Mouse (Mus musculus) erythroblast, embryonic 14.5 days (primary cell): ENCODE measurements at regions not wholly inside any gene's neighbourhood (a gene's known extent, or its start where the extent isn't known, plus 50 kb on each side); places are given as distances from the start of the nearest gene placed in this dataset.

Experiments used
- H3K27me3 ChIP-seq: 2 replicates; pipeline ENCODE4 v1.6.1; 2012; ENCODE audit warnings: inconsistent platforms; ENCODE audit not compliant: control insufficient read depth
- H3K36me3 ChIP-seq: 2 replicates; pipeline ENCODE4 v1.6.1; 2012; ENCODE audit warnings: mild to moderate bottlenecking, inconsistent platforms; ENCODE audit not compliant: control insufficient read depth
- H3K4me1 ChIP-seq: 2 replicates; pipeline ENCODE4 v1.6.1; 2012; ENCODE audit warnings: inconsistent platforms; ENCODE audit not compliant: control insufficient read depth
- H3K4me3 ChIP-seq: replicated peaks from 2 replicates; pipeline ENCODE3; 2012; ENCODE audit warnings: moderate library complexity, mild to moderate bottlenecking, inconsistent platforms
- H3K9me3 ChIP-seq: 2 replicates; pipeline ENCODE4 v1.6.1; 2012; ENCODE audit warnings: low read length, inconsistent platforms, mixed read lengths; ENCODE audit not compliant: control insufficient read depth
- GATA1 ChIP-seq: IDR thresholded peaks from 2 replicates; pipeline ENCODE4 v1.6.1; 2012; ENCODE audit warnings: low read length, inconsistent platforms, mixed read lengths
- TAL1 ChIP-seq: IDR thresholded peaks from 3 replicates; pipeline ENCODE4 v1.6.1; 2012; ENCODE audit warnings: low read length, inconsistent platforms, mixed read lengths

- Histone ChIP-seq H3K27me3 (no peaks in the 10 kb centered on the region), H3K36me3 (no peaks in the 10 kb centered on the region), H3K9me3 (no peaks in the 10 kb centered on the region; the same call in 1 of the 2 replicates), H3K4me3 (no peak overlapping the region), H3K4me1 (no peaks in the 10 kb centered on the region)
- TF ChIP-seq TAL1 = no peak
- TF ChIP-seq GATA1 = no peak
Measured at GRCm38 (mm10) chr7:134436917-134437316, 51.5 kb upstream of the D7Ertd443e start.

DNA sequence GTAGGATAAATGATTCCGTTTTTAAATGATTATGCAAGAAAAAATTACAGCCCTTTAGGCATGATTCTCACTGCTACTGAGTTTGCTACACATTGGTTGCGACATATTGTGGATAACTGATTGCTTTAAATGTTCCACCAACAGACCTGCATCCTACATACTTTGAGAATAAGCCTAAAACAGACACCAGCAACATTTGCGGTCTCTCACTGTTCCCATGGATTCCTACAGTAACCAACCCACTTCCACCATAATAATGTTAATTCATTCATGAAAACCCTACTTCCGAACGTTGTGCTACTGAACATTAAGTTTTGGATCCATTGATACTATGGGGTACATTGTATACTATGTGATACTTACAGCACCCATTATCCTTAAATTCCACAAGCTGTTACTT is 53.8 kb upstream of the D7Ertd443e start:
- Histone ChIP-seq H3K9me3 (no peaks in the 10 kb centered on the region; the same call in 1 of the 2 replicates), H3K4me3 (no peak overlapping the region), H3K4me1 (no peaks in the 10 kb centered on the region), H3K27me3 (no peaks in the 10 kb centered on the region), H3K36me3 (no peaks in the 10 kb centered on the region)
- TF ChIP-seq GATA1 (no peak), TAL1 (no peak)

GRCm38 (mm10) chr7:134445008-134445806 is 59.7 kb upstream of the D7Ertd443e start:
- no peaks in the 10 kb centered on the region for H3K27me3 ChIP-seq
- no peaks in the 10 kb centered on the region for H3K9me3 ChIP-seq
- H3K4me3 ChIP-seq = no peak overlapping the region
- no peaks in the 10 kb centered on the region for H3K4me1 ChIP-seq
- TF ChIP-seq GATA1 = no peak
- no peak for TF ChIP-seq TAL1
- no peaks in the 10 kb centered on the region for H3K36me3 ChIP-seq

DNA sequence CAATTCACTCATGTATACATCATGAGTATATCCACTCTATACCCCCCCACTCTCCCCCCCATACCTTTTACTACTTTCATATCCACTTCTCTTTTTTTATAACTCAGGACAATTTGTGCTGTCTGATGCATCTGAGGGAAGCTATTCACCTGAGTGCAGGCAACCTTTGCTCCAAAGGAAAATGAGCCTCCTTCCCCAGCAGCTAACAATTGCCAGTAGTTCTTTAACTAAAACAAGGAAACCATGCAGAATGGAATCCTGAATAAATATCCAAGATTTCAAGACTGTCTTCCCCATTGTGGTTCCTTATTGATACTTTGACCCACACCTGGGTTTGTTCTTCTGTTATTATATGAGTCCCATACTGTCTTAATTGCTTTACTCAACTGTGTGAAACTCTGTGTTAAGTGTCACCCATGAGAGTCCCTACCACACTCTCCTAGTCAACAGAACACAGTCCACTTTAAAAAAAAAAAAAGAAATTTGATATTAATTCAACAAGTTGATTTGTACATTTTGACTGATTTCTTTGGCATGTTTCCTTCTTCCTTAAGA is 62.3 kb upstream of the D7Ertd443e start:
- H3K4me3 ChIP-seq = no peak overlapping the region
- TF ChIP-seq TAL1 = no peak
- TF ChIP-seq GATA1 = no peak
- no peaks in the 10 kb centered on the region for H3K9me3 ChIP-seq
- no peaks in the 10 kb centered on the region for H3K27me3 ChIP-seq
- H3K36me3 ChIP-seq = no peaks in the 10 kb centered on the region
- no peaks in the 10 kb centered on the region for H3K4me1 ChIP-seq

DNA sequence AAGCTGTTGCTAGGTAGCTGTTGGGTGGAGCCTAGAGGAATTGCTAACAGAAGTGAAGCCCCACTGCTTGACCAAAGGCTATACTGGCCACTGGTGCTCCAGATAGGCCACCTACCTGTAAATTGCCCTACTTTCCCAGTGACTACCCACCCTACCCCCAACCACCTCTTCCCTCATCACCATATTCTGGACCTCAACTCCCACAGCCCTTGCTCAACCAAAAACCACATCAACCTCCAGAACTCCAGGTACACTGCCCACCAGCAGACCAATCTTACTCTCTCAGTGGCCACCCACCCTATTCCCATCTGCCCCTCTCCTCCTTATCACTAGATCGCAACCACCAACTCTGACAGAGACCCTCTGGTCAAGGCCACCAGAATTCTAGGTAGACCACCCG is 63.4 kb upstream of the D7Ertd443e start:
- no peak overlapping the region for H3K4me3 ChIP-seq
- H3K27me3 ChIP-seq = no peaks in the 10 kb centered on the region
- no peaks in the 10 kb centered on the region for H3K9me3 ChIP-seq
- TF ChIP-seq TAL1 (no peak), GATA1 (no peak)
- no peaks in the 10 kb centered on the region for H3K36me3 ChIP-seq
- no peaks in the 10 kb centered on the region for H3K4me1 ChIP-seq

- TF ChIP-seq GATA1 = no peak
- TF ChIP-seq TAL1 = no peak
- no peaks in the 10 kb centered on the region for H3K9me3 ChIP-seq
- no peaks in the 10 kb centered on the region for H3K4me1 ChIP-seq
- no peaks in the 10 kb centered on the region for H3K27me3 ChIP-seq
- H3K36me3 ChIP-seq = no peaks in the 10 kb centered on the region
- H3K4me3 ChIP-seq = no peak overlapping the region
Measured at GRCm38 (mm10) chr7:134462677-134463076, 77.2 kb upstream of the D7Ertd443e start.

GRCm38 (mm10) chr7:134463380-134463779 is 77.9 kb upstream of the D7Ertd443e start:
- no peaks in the 10 kb centered on the region for H3K36me3 ChIP-seq
- no peaks in the 10 kb centered on the region for H3K4me1 ChIP-seq
- no peak for TF ChIP-seq GATA1
- no peak for TF ChIP-seq TAL1
- no peaks in the 10 kb centered on the region for H3K27me3 ChIP-seq
- H3K4me3 ChIP-seq = no peak overlapping the region
- H3K9me3 ChIP-seq = no peaks in the 10 kb centered on the region

- Histone ChIP-seq H3K9me3 (no peaks in the 10 kb centered on the region), H3K4me3 (no peak overlapping the region), H3K27me3 (no peaks in the 10 kb centered on the region), H3K4me1 (no peaks in the 10 kb centered on the region), H3K36me3 (no peaks in the 10 kb centered on the region)
- TF ChIP-seq GATA1 = no peak
- no peak for TF ChIP-seq TAL1
Measured at GRCm38 (mm10) chr7:134467216-134467615, 81.8 kb upstream of the D7Ertd443e start.

DNA sequence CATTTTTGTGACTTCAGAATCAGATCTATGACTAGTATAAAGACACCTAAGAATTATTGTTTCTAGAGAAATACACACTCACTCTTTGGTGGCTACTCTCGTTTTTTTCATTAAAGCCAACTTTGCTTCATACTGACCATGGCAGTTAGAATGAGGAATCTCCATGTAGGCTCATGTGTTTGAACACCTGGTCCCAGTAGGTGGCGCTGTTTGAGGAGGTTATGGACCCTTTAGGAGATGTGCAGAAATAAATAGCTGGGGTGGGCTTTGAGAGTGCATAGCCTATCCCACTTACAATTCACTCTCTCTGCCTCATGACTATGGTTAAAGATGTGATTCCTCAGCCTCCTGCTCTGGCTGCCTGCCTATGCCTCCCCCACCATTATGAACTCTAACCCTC is 85.8 kb upstream of the D7Ertd443e start:
- Histone ChIP-seq H3K4me1 (no peaks in the 10 kb centered on the region), H3K36me3 (no peaks in the 10 kb centered on the region), H3K4me3 (no peak overlapping the region), H3K27me3 (no peaks in the 10 kb centered on the region), H3K9me3 (no peaks in the 10 kb centered on the region)
- no peak for TF ChIP-seq TAL1
- TF ChIP-seq GATA1 = no peak
